Mouse (Mus musculus) layer of hippocampus, adult 8-10 months (tissue): ENCODE measurements at regions not wholly inside any gene's neighbourhood (a gene's known extent, or its start where the extent isn't known, plus 50 kb on each side); places are given as distances from the start of the nearest gene placed in this dataset.
"Not testable (repeated sequence)": the region's sequence is repeated elsewhere in the genome, so short reads cannot be mapped to it uniquely, and the experiment has no call there.

Experiments used
- DNase-seq, 2 experiments: peaks; one replicate each; pipeline ENCODE4 v3.0.0; 2022; ENCODE audit warnings: low spot score in 2 of 2

- no peak for DNase-seq
Observed at GRCm38 (mm10) chr16:76521142-76521541, 147.5 kb upstream of the Nrip1 start.

GRCm38 (mm10) chr16:76520643-76520993 lies 147.0 kb upstream of the Nrip1 start:
- DNase-seq = no peak

- DNase-seq = no peak
Observed at GRCm38 (mm10) chr16:76519911-76520642, 146.4 kb upstream of the Nrip1 start.

- no peak for DNase-seq
Observed at GRCm38 (mm10) chr16:76510861-76511260, 137.2 kb upstream of the Nrip1 start.

- no peak for DNase-seq
Observed at GRCm38 (mm10) chr16:76509109-76509650, 135.6 kb upstream of the Nrip1 start.

GRCm38 (mm10) chr16:76507191-76507746 lies 133.6 kb upstream of the Nrip1 start:
- no peak for DNase-seq

- DNase-seq = no peak
Observed at GRCm38 (mm10) chr16:76506240-76506639, 132.6 kb upstream of the Nrip1 start.

- no peak for DNase-seq
Observed at GRCm38 (mm10) chr16:76499686-76500400, 126.2 kb upstream of the Nrip1 start.

GRCm38 (mm10) chr16:76498233-76498632 lies 124.6 kb upstream of the Nrip1 start:
- DNase-seq = no peak

GRCm38 (mm10) chr16:76497041-76497808 lies 123.6 kb upstream of the Nrip1 start:
- DNase-seq = no peak

GRCm38 (mm10) chr16:76483419-76483818 lies 109.8 kb upstream of the Nrip1 start:
- no peak for DNase-seq

- no peak for DNase-seq
Observed at GRCm38 (mm10) chr16:76481966-76482365, 108.3 kb upstream of the Nrip1 start.

- DNase-seq = no peak
Observed at GRCm38 (mm10) chr16:76477474-76477873, 103.8 kb upstream of the Nrip1 start.

- DNase-seq = no peak
Observed at GRCm38 (mm10) chr16:76474481-76474880, 100.9 kb upstream of the Nrip1 start.

GRCm38 (mm10) chr16:76472386-76472785 lies 98.8 kb upstream of the Nrip1 start:
- no peak for DNase-seq

- DNase-seq = no peak
Observed at GRCm38 (mm10) chr16:76471081-76471480, 97.5 kb upstream of the Nrip1 start.

GRCm38 (mm10) chr16:76459521-76459920 lies 85.9 kb upstream of the Nrip1 start:
- no peak for DNase-seq

- not testable (repeated sequence) for DNase-seq
Observed at GRCm38 (mm10) chr16:76456300-76456599, 82.6 kb upstream of the Nrip1 start.

- no peak for DNase-seq
Observed at GRCm38 (mm10) chr16:76455499-76456299, 82.1 kb upstream of the Nrip1 start.

- no peak for DNase-seq
Observed at GRCm38 (mm10) chr16:76454741-76455465, 81.3 kb upstream of the Nrip1 start.
